Mouse (Mus musculus) MEL (cell line): ENCODE measurements at regions not wholly inside any gene's neighbourhood (a gene's known extent, or its start where the extent isn't known, plus 50 kb on each side); places are given as distances from the start of the nearest gene placed in this dataset.

Source experiments
- CTCF ChIP-seq, 3 experiments: IDR thresholded peaks in 2 of 3; conservative IDR thresholded peaks in 1 of 3; 2 replicates each; pipeline ENCODE4 v1.5.1; 2011 to 2012; ENCODE audit warnings: low read length in 3 of 3, low read depth in 2 of 3, mild to moderate bottlenecking in 2 of 3, improper control_type of control experiment in 1 of 3, inconsistent platforms in 1 of 3, mixed read lengths in 1 of 3, moderate library complexity in 1 of 3; ENCODE audit not compliant: control insufficient read depth in 1 of 3, insufficient read depth in 1 of 3, poor library complexity in 1 of 3, severe bottlenecking in 1 of 3
- E2F4 ChIP-seq: IDR thresholded peaks from 2 replicates; pipeline ENCODE4 v1.6.1; 2011; ENCODE audit warnings: low read depth, low read length, improper control_type of control experiment, borderline replicate concordance
- EP300 ChIP-seq, 2 experiments: IDR thresholded peaks; 2 replicates each; pipeline ENCODE4 v1.6.1; 2011; ENCODE audit warnings: improper control_type of control experiment in 2 of 2, low read length in 2 of 2, low read depth in 1 of 2, mild to moderate bottlenecking in 1 of 2
- MAZ ChIP-seq: IDR thresholded peaks from 2 replicates; pipeline ENCODE4 v1.6.1; 2012; ENCODE audit warnings: low read depth, mild to moderate bottlenecking, inconsistent platforms, low read length, improper control_type of control experiment
- POLR2A ChIP-seq, 2 experiments: IDR thresholded peaks; 2 replicates each; pipeline ENCODE4 v1.6.1; 2011 to 2012; ENCODE audit warnings: low read length in 2 of 2, mild to moderate bottlenecking in 2 of 2, control low read depth in 1 of 2, improper control_type of control experiment in 1 of 2, low read depth in 1 of 2, moderate library complexity in 1 of 2; ENCODE audit not compliant: control insufficient read depth in 1 of 2, insufficient read depth in 1 of 2, poor library complexity in 1 of 2
- SMC3 ChIP-seq: IDR thresholded peaks from 2 replicates; pipeline ENCODE4 v1.6.1; 2011; ENCODE audit warnings: low read depth, low read length, improper control_type of control experiment
- UBTF ChIP-seq: IDR thresholded peaks from 2 replicates; pipeline ENCODE4 v1.6.1; 2012; ENCODE audit warnings: low read depth, mild to moderate bottlenecking, inconsistent platforms, low read length, improper control_type of control experiment, moderate library complexity, borderline replicate concordance; ENCODE audit not compliant: insufficient read depth
- ZNF384 ChIP-seq: IDR thresholded peaks from 2 replicates; pipeline ENCODE4 v1.6.1; 2012; ENCODE audit warnings: low read depth, mild to moderate bottlenecking, inconsistent platforms, low read length, improper control_type of control experiment

DNA sequence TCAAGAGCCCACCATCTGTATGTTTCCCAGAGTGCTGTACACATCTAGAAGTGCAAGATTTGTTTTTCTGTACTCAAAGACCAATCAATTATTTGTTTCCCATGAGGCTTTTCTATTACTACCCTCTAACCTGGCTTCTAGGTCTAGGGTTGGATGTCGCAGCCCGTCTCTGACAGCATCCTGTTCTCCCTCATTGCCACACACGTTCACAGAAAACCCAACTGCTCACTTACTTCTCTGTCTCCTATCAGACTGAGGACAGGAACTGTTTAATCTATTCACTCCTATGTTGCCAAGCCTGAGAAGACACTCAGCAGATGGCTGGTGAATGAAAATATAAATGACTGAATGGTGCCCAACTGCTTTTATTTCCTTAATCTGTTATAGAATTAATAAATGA, 109.6 kb upstream of the Pcgf5 start:
- no peak for TF ChIP-seq E2F4
- TF ChIP-seq MAZ: no peak
- no peak for TF ChIP-seq EP300 (IDR thresholded peaks at IDR 0.05; ENCODE audit: low read depth in 1 of 2, low read length in 2 of 2)
- no peak for TF ChIP-seq SMC3
- no peak for TF ChIP-seq CTCF (IDR thresholded peaks at IDR 0.05 in 2 of 3, conservative IDR thresholded peaks at IDR 0.05 in 1 of 3; ENCODE audit: control insufficient read depth in 1 of 3, insufficient read depth in 1 of 3, low read depth in 2 of 3, low read length in 3 of 3, poor library complexity in 1 of 3, severe bottlenecking in 1 of 3)
- TF ChIP-seq POLR2A (IDR thresholded peaks at IDR 0.05; ENCODE audit: control insufficient read depth in 1 of 2, insufficient read depth in 1 of 2, low read depth in 1 of 2, low read length in 2 of 2, poor library complexity in 1 of 2): no peak
- no peak for TF ChIP-seq ZNF384
- TF ChIP-seq UBTF: no peak
